Mouse (Mus musculus): Measurements from ENCODE around the gene Hist1h4j.

- no peak for TF ChIP-seq CTCF (conservative IDR thresholded peaks at IDR 0.05; ENCODE audit: low read length)
- no peak for TF ChIP-seq NANOG (IDR thresholded peaks at IDR 0.05; ENCODE audit: borderline replicate concordance, low read length)
- TF ChIP-seq POU5F1 (IDR thresholded peaks at IDR 0.05; ENCODE audit: borderline replicate concordance, low read length) = no peak
These were observed 10.1 kb downstream of the Hist1h4j start for GRCm38 (mm10) chr13:21745006-21745405.

All from E14TG2a.4 (cell line).